Mouse (Mus musculus): Measurements from ENCODE around the gene Ormdl2. TPM values are rescaled to one million over a fixed set of nuclear protein-coding genes. Genes with fewer than 3 reads are reported as not detected.

The Ormdl2 gene
- polyA plus RNA-seq (2017; shearing (Covaris generic)) = 52.6 TPM

DNA sequence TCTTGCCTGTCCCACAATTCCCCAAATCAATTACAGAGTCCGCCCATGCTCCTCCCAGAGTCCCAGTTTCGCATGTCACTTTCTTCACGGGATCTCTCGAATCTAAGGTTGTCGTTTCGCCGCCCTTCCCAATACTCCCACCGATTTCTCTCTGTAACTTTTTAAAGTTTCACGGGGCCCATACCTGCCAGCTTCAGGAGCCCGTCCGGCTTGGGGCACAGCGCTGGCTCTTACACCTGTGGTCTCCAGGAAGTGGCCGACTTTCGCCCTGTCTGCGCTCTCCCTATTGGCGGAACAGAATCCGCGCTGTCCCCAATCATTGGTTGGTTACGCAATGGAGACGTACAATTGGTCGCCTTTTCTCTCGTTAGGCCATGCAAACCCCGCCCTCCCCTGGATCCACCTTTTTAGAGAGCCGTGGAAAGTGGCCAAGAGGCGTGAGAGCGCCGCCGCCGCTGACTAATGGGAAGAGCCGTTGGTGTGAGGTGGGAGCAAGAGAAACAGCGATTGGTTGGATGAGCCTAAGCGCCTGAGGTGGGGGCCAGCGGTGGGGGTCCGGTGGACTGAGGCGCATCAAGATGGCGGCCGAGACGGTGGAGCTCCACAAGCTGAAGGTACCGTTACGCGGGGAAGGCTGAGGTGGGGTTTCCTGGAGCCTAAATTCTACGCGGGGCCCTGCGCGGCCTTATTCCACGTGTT, at the start of gene Ormdl2:
TSS of gene Ormdl2 (minus strand) at position 288 of the 699 bp plus-strand sequence.

DNA sequence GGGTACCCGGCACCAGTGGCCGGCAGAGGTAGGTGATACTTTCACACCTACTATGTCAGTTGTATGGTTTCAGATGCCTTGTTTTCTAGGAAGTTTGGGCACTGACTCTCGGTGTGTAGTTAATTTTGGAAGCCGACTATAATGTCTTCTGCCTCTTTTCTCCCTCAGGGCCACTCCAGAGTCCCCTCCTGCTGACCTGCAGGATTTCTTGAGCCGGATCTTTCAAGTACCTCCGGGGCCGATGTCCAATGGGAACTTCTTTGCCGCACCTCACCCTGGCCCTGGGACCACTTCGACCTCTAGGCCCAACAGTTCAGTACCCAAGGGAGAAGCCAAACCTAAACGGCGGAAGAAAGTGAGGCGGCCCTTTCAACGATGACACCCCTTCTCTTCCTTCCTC, 4.4 kb downstream of the Ormdl2 start, which contains the start of gene Sarnp:
TSS of gene Sarnp (plus strand) at position 301 of the 400 bp plus-strand sequence.

DNA sequence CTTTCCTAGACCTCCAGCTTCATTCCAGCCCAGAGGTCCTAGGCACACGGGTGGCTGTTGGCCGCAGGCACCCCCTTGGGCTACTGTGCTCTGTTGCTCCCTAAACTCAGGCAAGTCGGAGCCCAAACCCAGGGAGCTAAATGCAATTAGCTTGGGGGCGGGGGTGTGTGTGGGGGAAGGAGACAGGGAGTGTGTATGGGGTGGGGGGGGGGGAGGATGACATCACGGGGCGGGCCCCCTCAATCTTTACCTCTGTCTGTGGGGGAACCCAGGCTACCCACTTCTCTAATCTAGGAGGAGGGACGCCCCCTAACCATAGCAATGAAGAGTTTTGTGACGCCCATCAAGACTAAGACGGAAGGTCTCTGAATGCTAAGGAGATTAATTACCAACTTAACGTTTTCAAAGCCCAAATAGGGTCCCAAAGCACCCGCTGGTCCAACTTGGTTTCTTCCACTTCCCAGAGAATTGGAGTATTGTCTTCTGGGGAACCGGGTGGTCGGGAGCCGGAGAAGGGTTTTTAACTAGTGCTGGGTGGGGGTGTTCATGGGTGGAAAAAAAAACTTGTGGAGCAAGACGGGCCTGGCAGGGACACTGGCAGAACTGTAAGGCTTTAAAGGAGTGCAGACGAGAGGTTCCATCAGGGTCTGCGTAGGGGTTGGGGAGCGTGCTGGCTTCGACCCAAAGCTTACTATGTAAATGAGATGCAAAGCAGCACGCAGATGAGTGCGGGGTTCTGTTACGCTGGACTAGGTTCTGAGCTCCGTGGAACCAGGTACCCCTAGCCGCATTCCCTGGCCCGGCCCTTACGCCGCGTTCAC, 17.0 kb downstream of the Ormdl2 start, which contains the start of gene Tmem198b:
TSS of gene Tmem198b (minus strand) at position 100 of the 821 bp plus-strand sequence.

DNA sequence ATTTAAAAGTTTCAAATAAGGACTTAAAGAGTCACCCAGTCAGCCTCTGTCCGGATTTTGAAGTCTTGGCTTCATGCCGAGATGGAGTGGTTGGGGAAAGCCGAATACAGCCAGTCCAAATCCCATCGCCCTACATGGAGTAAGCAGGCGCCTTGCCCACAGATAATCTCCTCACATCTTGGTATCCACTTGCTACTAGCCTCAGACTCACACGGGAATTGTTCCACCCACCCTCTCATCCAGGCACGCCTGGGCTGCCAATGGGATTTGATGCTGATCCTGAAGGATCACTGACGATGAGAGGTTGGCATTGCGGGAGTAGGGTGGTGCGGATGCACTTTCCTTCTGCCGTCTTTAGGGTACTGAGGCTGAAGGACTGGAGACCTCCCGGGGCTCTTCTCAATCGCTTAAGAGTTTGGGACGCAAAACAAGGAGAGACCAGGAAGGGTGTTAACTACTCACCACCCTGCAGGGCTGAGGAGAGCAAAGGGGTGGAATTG, 17.6 kb downstream of the Ormdl2 start, which contains the start of gene Dnajc14:
TSS of gene Dnajc14 (plus strand) at position 292 of the 500 bp plus-strand sequence.

DNA sequence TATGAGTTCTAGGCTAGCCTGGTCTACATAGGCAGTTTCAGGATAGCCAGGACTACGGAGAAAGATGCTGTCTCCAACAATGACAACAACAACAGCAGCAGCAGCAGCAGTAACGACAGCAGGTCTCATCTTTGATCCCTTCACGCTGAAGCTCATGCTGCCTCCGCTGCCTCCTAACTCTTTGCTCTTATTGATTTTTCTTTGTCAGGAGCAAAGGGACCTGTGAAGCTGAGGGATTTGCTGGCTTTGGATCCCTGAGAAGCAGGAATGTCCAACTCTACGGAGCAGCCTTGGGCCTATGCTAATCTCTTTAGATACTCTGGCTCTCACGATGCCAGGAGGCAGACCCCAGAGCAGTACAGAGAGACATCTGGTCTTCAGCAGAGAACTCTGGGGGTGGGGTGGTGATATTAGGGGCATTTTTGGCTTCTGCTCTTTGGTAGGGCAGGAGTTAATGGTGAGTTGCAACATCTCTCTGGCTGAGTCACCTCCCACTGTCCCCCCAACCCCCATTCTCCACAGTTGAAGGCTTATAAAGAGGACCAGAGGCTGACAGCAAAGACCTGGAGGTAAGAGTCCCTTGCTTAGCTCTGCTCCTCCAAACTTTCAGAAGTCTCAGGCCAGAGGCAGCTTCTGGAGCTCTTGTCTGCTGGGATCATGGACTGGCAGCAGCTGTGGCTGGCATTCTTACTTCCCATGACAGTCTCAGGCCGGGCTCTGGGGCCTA, 30.9 kb downstream of the Ormdl2 start, which contains the start of gene Mmp19:
TSS of gene Mmp19 (plus strand) at position 513 of the 727 bp plus-strand sequence.

Other genes starting within 250 kb of the Ormdl2 start
- gene Erbb3, start 232.0 kb downstream of the Ormdl2 start, polyA plus RNA-seq (2017; shearing (Covaris generic)) = 7.2 TPM
- 653 TPM for gene Rps26, start 194.9 kb downstream of the Ormdl2 start, polyA plus RNA-seq (2017; shearing (Covaris generic))
- gene Ikzf4, start 175.7 kb downstream of the Ormdl2 start, polyA plus RNA-seq (2017; shearing (Covaris generic)) = 127 TPM
- 56.1 TPM for gene Suox, start 147.6 kb downstream of the Ormdl2 start, polyA plus RNA-seq (2017; shearing (Covaris generic))
- gene Rab5b, start 125.4 kb downstream of the Ormdl2 start, polyA plus RNA-seq (2017; shearing (Covaris generic)) = 50.8 TPM
- gene Pmel, start 117.5 kb downstream of the Ormdl2 start, polyA plus RNA-seq (2017; shearing (Covaris generic)) = 6.1 TPM
- 42.1 TPM for gene Cdk2, start 116.6 kb downstream of the Ormdl2 start, polyA plus RNA-seq (2017; shearing (Covaris generic))
- 752 TPM for gene Dgka, start 76.8 kb downstream of the Ormdl2 start, polyA plus RNA-seq (2017; shearing (Covaris generic))
- gene Pym1, start 73.8 kb downstream of the Ormdl2 start, polyA plus RNA-seq (2017; shearing (Covaris generic)) = 45.9 TPM
- 0.07 TPM for gene Mmp19, start 30.7 kb downstream of the Ormdl2 start, polyA plus RNA-seq (2017; shearing (Covaris generic))
- 98.2 TPM for gene Dnajc14, start 17.6 kb downstream of the Ormdl2 start, polyA plus RNA-seq (2017; shearing (Covaris generic))
- 5.9 TPM for gene Tmem198b, start 17.3 kb downstream of the Ormdl2 start, polyA plus RNA-seq (2017; shearing (Covaris generic))
- gene Sarnp, start 4.3 kb downstream of the Ormdl2 start, polyA plus RNA-seq (2017; shearing (Covaris generic)) = 157 TPM
- 3.2 TPM for gene Gdf11, start 70.1 kb upstream of the Ormdl2 start, polyA plus RNA-seq (2017; shearing (Covaris generic))
- gene Cd63, start 79.3 kb upstream of the Ormdl2 start, polyA plus RNA-seq (2017; shearing (Covaris generic)) = 0.69 TPM
- 17.3 TPM for gene Rdh5, start 101.2 kb upstream of the Ormdl2 start, polyA plus RNA-seq (2017; shearing (Covaris generic))
- gene Bloc1s1, start 102.4 kb upstream of the Ormdl2 start, polyA plus RNA-seq (2017; shearing (Covaris generic)) = 166 TPM
- 4.0 TPM for gene Itga7, start 112.2 kb upstream of the Ormdl2 start, polyA plus RNA-seq (2017; shearing (Covaris generic))
- gene Mettl7b, start 139.3 kb upstream of the Ormdl2 start, polyA plus RNA-seq (2017; shearing (Covaris generic)) = not detected
- gene Olfr9, start 167.8 kb upstream of the Ormdl2 start, polyA plus RNA-seq (2017; shearing (Covaris generic)) = not detected
- gene Olfr763, start 189.1 kb upstream of the Ormdl2 start, polyA plus RNA-seq (2017; shearing (Covaris generic)) = not detected
- gene Olfr764-ps1, start 218.3 kb upstream of the Ormdl2 start, polyA plus RNA-seq (2017; shearing (Covaris generic)) = not detected
- not detected for gene Olfr765, start 228.4 kb upstream of the Ormdl2 start, polyA plus RNA-seq (2017; shearing (Covaris generic))
- gene Olfr766-ps1, start 247.3 kb upstream of the Ormdl2 start, polyA plus RNA-seq (2017; shearing (Covaris generic)) = not detected